ENCODE assay signal across 8 mouse cellular contexts in genomic region chrX:75764135-75764793, GRCm38 (mm10).
DNase-seq lines count a peak whose midpoint lies in the region; ATAC-seq lines count a peak whose summit lies in the region.

No protein-coding gene starts in this region.

- peaks cover 9% of the 10 kb centered on the region for H3K36me3 ChIP-seq in forebrain, embryonic 10.5 days (replicated peaks)
- no peaks in the 10 kb centered on the region for H3K36me3 ChIP-seq in heart, embryonic 15.5 days
- H3K36me3 ChIP-seq in liver, embryonic 12.5 days: no peaks in the 10 kb centered on the region; the same call in 1 of the 2 replicates

- H3K9ac ChIP-seq in heart, embryonic 15.5 days: peak overlapping the region; percentile 56
- H3K9ac ChIP-seq in liver, embryonic 12.5 days: peak overlapping the region; percentile 66

- H3K4me3 ChIP-seq in forebrain, embryonic 10.5 days: peak overlapping the region; percentile 60
- H3K4me3 ChIP-seq in heart, embryonic 15.5 days: peak overlapping the region; percentile 57
- H3K4me3 ChIP-seq in liver, embryonic 12.5 days: peak overlapping the region; percentile 63

- DNase-seq in ES-CJ7 (ENCODE audit: low read depth, low spot score): peak; percentile 77
- peak; percentile 52 for DNase-seq in c-Kit-positive CD71-positive TER-119-negative erythroid progenitor cells, embryonic 14.5 days (ENCODE audit: low read depth)
- peak; percentile 57 for DNase-seq in forebrain, embryonic 10.5 days (ENCODE audit: extremely low spot score, low spot score)
- DNase-seq in kidney, postnatal 10 days: peak; percentile 71
- DNase-seq in neural tube, embryonic 10.5 days (ENCODE audit: extremely low spot score, low spot score): peak; percentile 66
- peak; percentile 36 for DNase-seq in testis, postnatal 14 days (ENCODE audit: low spot score)

- H3K4me1 ChIP-seq in forebrain, embryonic 10.5 days: peaks cover 13% of the 10 kb centered on the region
- H3K4me1 ChIP-seq in heart, embryonic 15.5 days (replicated peaks): no peaks in the 10 kb centered on the region; the same call in 1 of the 2 replicates
- peaks cover 2% of the 10 kb centered on the region; the same call in 1 of the 2 replicates for H3K4me1 ChIP-seq in liver, embryonic 12.5 days

- H3K4me2 ChIP-seq in heart, embryonic 15.5 days: peak overlapping the region; percentile 62
- H3K4me2 ChIP-seq in liver, embryonic 12.5 days: peak overlapping the region; percentile 66

- peak; percentile 85 for ATAC-seq in heart, embryonic 15.5 days (replicated peaks; ENCODE audit: insufficient number of reproducible peaks, insufficient read depth, low FRiP score, low read depth)
- ATAC-seq in liver, embryonic 12.5 days: peak; percentile 96

- no peaks in the 10 kb centered on the region for H3K9me3 ChIP-seq in forebrain, embryonic 10.5 days
- no peaks in the 10 kb centered on the region for H3K9me3 ChIP-seq in heart, embryonic 15.5 days (replicated peaks)
- H3K9me3 ChIP-seq in liver, embryonic 12.5 days (replicated peaks): no peaks in the 10 kb centered on the region

- 12% methylated on average over 19 of the region's 19 CpGs for WGBS in forebrain, embryonic 10.5 days
- 8% methylated on average over 19 of the region's 19 CpGs for WGBS in heart, embryonic 15.5 days
- WGBS in liver, embryonic 12.5 days (ENCODE audit: insufficient replicate concordance): 9% methylated on average over 19 of the region's 19 CpGs

- no peaks in the 10 kb centered on the region for H3K27me3 ChIP-seq in forebrain, embryonic 10.5 days (ENCODE audit: poor library complexity, severe bottlenecking)
- no peaks in the 10 kb centered on the region for H3K27me3 ChIP-seq in heart, embryonic 15.5 days
- H3K27me3 ChIP-seq in liver, embryonic 12.5 days (replicated peaks): no peaks in the 10 kb centered on the region

- peak overlapping the region; percentile 89 for H3K27ac ChIP-seq in forebrain, embryonic 10.5 days
- peak overlapping the region; percentile 78 for H3K27ac ChIP-seq in heart, embryonic 15.5 days
- peak overlapping the region; percentile 79 for H3K27ac ChIP-seq in liver, embryonic 12.5 days

Comparison
In these comparisons a context has a peak if more than half of its experiments do, and no peak if none do; other contexts are left out.
1. Peak in every context shown above with its lines: DNase-seq, ATAC-seq, H3K4me3 ChIP-seq and H3K27ac ChIP-seq.